Mouse (Mus musculus) C2C12 (cell line): ENCODE measurements around the gene Camta1. TPM values are rescaled to one million over a fixed set of nuclear protein-coding genes. Genes with fewer than 3 reads are reported as not detected.

Source experiments
- H3K27me3 ChIP-seq: one replicate; pipeline ENCODE4 v1.6.1; 2011; ENCODE audit not compliant: control insufficient read depth, insufficient read depth, insufficient read length
- H3K36me3 ChIP-seq: one replicate; pipeline ENCODE4 v1.6.1; 2011; ENCODE audit not compliant: control insufficient read depth, insufficient read depth
- H3K4me3 ChIP-seq: one replicate; pipeline ENCODE4 v1.5.1; 2011; ENCODE audit warnings: mild to moderate bottlenecking, control low read depth; ENCODE audit not compliant: poor library complexity, insufficient read depth, severe bottlenecking
- H3K79me2 ChIP-seq: one replicate; pipeline ENCODE4 v1.6.1; 2011; ENCODE audit not compliant: control insufficient read depth, insufficient read depth
- H3K79me3 ChIP-seq: one replicate; pipeline ENCODE4 v1.6.1; 2011; ENCODE audit warnings: low read depth, control low read depth
- H3ac ChIP-seq: one replicate; pipeline ENCODE3; 2011; ENCODE audit warnings: low read depth; ENCODE audit not compliant: control insufficient read depth, insufficient read length
- CEBPB ChIP-seq: IDR thresholded peaks from one replicate; pipeline ENCODE4 v1.6.1; 2011; ENCODE audit warnings: low read depth, mild to moderate bottlenecking, control low read depth, moderate library complexity
- CTCF ChIP-seq: IDR thresholded peaks from one replicate; pipeline ENCODE4 v1.5.1; 2011; ENCODE audit not compliant: control insufficient read depth, insufficient read depth, insufficient read length
- FOSL1 ChIP-seq: IDR thresholded peaks from one replicate; pipeline ENCODE4 v1.8.0; 2011; ENCODE audit warnings: mild to moderate bottlenecking, low read length; ENCODE audit not compliant: poor library complexity, insufficient read depth, severe bottlenecking
- MAX ChIP-seq: IDR thresholded peaks from one replicate; pipeline ENCODE4 v1.6.1; 2011; ENCODE audit warnings: mild to moderate bottlenecking, control low read depth
- MYOD1 ChIP-seq: IDR thresholded peaks from one replicate; pipeline ENCODE4 v1.6.1; 2011; ENCODE audit warnings: low read depth; ENCODE audit not compliant: control insufficient read depth, insufficient read length
- MYOG ChIP-seq: IDR thresholded peaks from one replicate; pipeline ENCODE4 v1.6.1; 2011; ENCODE audit not compliant: control insufficient read depth, insufficient read length; ENCODE audit errors: extremely low read depth
- USF1 ChIP-seq: IDR thresholded peaks from one replicate; pipeline ENCODE4 v1.6.1; 2011; ENCODE audit warnings: low read depth, mild to moderate bottlenecking, control low read depth, moderate library complexity
- polyA plus RNA-seq: library from polyadenylated mRNA; unstranded; fragments of >200 nt; fragmentation: generic; extraction: Trizol; gene quantifications from one replicate; pipeline ENCODE4 v1.2.1, GENCODE M21; 2012; ENCODE audit warnings: missing spikeins

Camta1 gene
- polyA plus RNA-seq, 1 experiment = 21.7 TPM

DNA sequence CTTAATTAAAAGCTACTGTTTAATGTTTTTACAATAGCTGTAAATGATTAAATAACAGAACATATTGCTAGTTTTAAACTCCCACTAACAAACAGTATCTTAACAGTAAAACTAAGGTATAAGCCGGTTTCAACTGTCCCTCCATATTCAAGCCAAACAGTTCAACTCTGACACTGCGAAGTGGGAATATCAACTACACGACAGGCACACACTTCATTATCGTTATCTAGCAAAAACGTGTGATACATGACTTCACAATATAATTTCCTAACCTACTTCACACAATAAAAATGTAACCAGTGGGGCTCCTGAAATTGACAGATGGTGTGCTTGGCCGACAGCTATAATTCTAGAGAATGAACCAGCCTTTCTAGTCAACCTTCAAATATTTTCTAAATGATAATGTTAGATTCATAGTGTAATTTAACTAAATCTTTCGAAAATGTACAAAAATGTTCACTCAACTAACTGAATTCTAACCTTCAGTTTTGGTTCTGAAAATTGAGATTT lies 27.7 kb downstream of the Camta1 start:
- Histone ChIP-seq H3K4me3 (no peak overlapping the region), H3K36me3 (no peaks in the 10 kb centered on the region), H3K79me2 (no peaks in the 10 kb centered on the region), H3K79me3 (peaks cover 1% of the 10 kb centered on the region), H3K27me3 (no peaks in the 10 kb centered on the region), H3ac (no peak overlapping the region)
- TF ChIP-seq FOSL1 = no peak
- TF ChIP-seq CEBPB = no peak
- no peak for TF ChIP-seq USF1
- no peak for TF ChIP-seq MYOG
- no peak for TF ChIP-seq MAX

DNA sequence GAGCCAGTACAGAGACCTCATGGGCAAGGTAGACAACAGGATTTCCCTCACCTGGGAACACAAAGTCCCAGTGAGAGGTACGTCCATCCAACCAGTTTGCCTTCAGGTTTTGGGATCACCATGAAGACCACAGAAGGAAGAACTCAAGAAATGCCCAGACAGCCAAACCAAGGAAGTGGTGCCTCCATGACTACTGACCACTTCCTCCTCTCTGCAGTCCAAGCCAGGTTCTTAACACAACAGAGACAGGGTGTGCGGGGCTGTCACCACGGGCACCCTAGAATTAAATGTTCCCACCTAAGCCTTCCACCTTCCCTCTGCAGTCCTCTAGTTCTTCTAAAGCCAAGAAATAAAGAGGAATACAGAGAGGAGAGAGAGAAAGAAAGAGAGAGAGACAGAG lies 33.8 kb downstream of the Camta1 start:
- Histone ChIP-seq H3K79me3 (no peaks in the 10 kb centered on the region), H3K36me3 (no peaks in the 10 kb centered on the region)
- TF ChIP-seq CTCF = no peak
- TF ChIP-seq CEBPB = no peak
- TF ChIP-seq MAX = no peak
- no peak for TF ChIP-seq FOSL1
- no peak for TF ChIP-seq MYOD1
- no peak for TF ChIP-seq MYOG

DNA sequence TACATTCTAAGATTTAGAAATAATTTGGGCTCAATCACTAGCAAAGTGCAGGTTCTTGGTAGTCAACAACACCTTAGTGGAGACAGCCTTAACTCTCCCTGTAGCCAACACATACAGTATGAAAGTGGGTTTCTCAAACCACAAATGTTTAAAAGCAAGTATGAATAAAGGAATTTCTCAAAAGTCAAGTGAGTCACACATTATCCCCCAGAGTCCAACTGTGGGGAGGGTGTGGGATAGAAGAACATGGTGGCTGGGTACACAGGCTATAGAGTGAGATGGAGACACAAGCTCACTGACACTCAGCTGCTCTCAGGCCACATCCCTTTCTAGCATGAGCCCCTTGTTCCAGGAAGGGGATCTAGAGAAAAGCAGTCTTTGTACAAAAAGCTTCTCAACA lies 34.3 kb downstream of the Camta1 start:
- H3ac ChIP-seq = no peak overlapping the region
- no peaks in the 10 kb centered on the region for H3K79me2 ChIP-seq
- H3K27me3 ChIP-seq = no peaks in the 10 kb centered on the region
- no peaks in the 10 kb centered on the region for H3K36me3 ChIP-seq
- TF ChIP-seq CEBPB = no peak
- TF ChIP-seq MYOG = no peak
- no peak for TF ChIP-seq MAX
- no peak for TF ChIP-seq CTCF
- TF ChIP-seq FOSL1 = no peak
- TF ChIP-seq MYOD1 = no peak
- no peak for TF ChIP-seq USF1
- H3K4me3 ChIP-seq = no peak overlapping the region
- no peaks in the 10 kb centered on the region for H3K79me3 ChIP-seq

More for the DNA sequence above, 33.8 kb downstream of the Camta1 start:
- H3K4me3 ChIP-seq = no peak overlapping the region
- H3K79me2 ChIP-seq = no peaks in the 10 kb centered on the region
- no peak overlapping the region for H3ac ChIP-seq
- no peaks in the 10 kb centered on the region for H3K27me3 ChIP-seq

DNA sequence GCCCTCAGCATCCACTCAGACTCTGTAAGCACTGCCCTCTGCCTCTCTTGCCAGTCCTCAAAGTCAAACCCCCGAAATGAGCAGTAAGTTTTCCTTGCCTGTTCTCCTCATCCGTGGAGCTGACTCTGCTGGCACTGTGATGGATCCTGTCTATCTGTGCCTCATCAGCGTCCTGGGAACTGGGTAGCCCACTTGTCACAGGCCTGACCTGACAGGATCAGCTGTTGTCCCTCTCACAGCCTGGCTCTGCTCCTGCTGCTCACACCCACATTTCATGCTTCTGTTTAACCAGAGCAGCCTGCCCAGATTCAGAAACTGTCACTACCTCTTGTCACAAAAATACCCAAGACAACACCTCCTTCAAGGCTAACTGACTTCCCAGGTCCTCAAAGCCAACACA lies 37.7 kb downstream of the Camta1 start:
- no peaks in the 10 kb centered on the region for H3K36me3 ChIP-seq
- no peaks in the 10 kb centered on the region for H3K27me3 ChIP-seq
- H3K79me3 ChIP-seq = no peaks in the 10 kb centered on the region
- no peak overlapping the region for H3ac ChIP-seq
- TF ChIP-seq MAX (no peak), FOSL1 (no peak), MYOD1 (no peak), CEBPB (no peak), MYOG (no peak), USF1 (no peak), CTCF (no peak)
- no peak overlapping the region for H3K4me3 ChIP-seq
- no peaks in the 10 kb centered on the region for H3K79me2 ChIP-seq

DNA sequence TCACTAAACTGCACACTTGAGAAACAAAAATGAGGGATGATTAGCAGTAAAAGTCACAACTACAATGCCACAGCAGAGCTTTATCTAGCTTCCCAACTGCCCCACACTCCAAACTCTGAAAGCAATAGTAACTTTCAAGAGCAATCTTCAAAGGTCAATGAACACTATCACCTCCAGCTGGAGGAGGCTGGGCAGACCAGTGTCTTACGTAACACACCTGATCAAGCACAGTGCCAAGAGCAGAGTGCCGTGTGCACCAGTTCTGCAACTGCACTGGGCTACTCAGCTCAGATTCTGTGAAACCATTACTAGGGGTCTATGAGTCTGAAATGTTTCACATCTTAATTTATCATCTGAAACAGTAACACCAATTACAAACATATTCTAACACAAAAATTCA lies 38.7 kb downstream of the Camta1 start:
- Histone ChIP-seq H3ac (no peak overlapping the region), H3K79me3 (no peaks in the 10 kb centered on the region), H3K79me2 (no peaks in the 10 kb centered on the region), H3K27me3 (no peaks in the 10 kb centered on the region), H3K36me3 (no peaks in the 10 kb centered on the region), H3K4me3 (no peak overlapping the region)
- TF ChIP-seq USF1 = no peak

DNA sequence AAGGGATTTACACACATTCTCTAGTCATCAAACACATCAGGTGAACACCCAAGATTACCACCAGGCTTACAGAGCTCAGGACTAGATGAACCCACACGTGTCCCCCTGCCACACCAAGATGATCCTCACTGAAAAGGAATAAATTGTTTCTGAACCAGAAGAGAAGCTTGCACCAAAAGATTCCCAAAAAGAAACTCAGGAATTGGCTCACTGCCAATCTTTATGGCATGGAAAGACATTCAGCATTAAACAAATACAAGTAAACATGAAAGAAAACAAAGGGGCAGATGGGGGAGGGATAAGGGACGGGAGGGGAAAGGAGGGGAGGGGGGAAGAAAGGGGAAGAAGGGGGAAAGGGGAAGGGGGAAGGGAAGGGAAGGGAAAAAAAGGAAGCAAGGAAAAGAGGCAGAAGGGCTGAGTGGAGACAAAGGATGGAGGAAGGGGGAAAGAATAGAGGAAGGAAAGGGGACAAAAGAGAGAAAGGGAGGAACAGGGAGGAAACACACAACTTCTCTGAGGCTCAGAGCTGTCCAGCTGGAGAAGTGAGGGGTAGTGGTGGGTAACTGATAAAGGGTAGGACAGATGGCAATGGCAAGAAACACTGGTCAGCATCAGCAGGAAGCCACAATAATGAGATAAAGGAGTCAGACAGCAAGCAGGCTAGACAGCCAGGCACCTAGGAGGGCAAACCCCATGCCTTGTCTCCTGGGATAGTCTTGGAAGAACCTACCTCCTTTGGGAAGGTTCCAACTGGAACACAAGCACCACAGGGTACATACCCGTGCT lies 43.5 kb downstream of the Camta1 start:
- H3ac ChIP-seq = no peak overlapping the region
- no peaks in the 10 kb centered on the region for H3K79me3 ChIP-seq
- no peak for TF ChIP-seq FOSL1
- TF ChIP-seq USF1 = no peak
- TF ChIP-seq MYOD1 = no peak
- no peak overlapping the region for H3K4me3 ChIP-seq
- no peaks in the 10 kb centered on the region for H3K36me3 ChIP-seq
- H3K27me3 ChIP-seq = no peaks in the 10 kb centered on the region
- H3K79me2 ChIP-seq = no peaks in the 10 kb centered on the region
